Mouse (Mus musculus) C3H10T1/2 (cell line): ENCODE results near the gene Irx2. TPM values are rescaled to one million over a fixed set of nuclear protein-coding genes. Genes with fewer than 3 reads are reported as not detected.

ENCODE experiments used
- polyA plus RNA-seq, 2 experiments: library from polyadenylated mRNA; unstranded; fragments of >200 nt; fragmentation: generic; extraction: Trizol; gene quantifications; one replicate each; pipeline ENCODE4 v1.2.1; 2012; ENCODE audit warnings: missing spikeins in 2 of 2

The Irx2 gene
- 10 to 100 TPM in 1 of 2 experiments, 1 to 10 TPM in 1; 6.4 to 23.7 TPM for polyA plus RNA-seq

GRCm38 (mm10) chr13:72628462-72628916, at the start of gene Irx2:
TSS of gene Irx2 (plus strand) at chr13:72628820.

